Mouse (Mus musculus): ENCODE data around the gene Slc26a9.

Slc26a9 gene

DNA sequence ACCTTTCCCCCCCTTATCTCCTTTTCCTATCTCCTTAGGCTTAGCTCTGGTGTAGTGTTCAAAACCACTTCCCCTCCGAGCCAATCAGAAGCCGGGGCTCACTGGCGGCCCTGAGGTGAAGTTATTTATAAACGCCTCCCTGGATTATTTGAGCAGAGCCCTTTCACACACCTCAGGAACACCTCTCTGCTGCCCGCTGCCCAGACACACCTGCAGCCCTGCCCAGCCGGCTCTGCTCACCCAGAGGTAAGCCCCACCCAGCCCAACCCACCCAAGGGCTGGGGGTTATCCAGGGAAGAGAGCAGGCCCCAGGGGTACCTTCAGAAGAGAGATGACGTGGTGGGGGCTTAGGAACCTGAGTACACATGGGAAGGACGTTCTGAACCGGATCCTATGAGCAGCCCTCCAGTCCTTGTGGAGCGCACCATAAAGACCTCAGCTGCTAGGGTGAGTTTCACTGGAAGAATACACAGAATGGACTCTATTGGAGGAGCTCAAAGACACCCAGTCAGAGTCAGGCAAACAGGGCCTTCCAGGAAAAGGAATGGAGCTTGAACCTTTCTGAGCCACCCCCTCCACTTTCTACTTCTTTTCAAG is at the start of gene Slc26a9:
TSS of gene Slc26a9 (plus strand) at position 155 of the 597 bp plus-strand sequence.
- no peak for DNase-seq

DNA sequence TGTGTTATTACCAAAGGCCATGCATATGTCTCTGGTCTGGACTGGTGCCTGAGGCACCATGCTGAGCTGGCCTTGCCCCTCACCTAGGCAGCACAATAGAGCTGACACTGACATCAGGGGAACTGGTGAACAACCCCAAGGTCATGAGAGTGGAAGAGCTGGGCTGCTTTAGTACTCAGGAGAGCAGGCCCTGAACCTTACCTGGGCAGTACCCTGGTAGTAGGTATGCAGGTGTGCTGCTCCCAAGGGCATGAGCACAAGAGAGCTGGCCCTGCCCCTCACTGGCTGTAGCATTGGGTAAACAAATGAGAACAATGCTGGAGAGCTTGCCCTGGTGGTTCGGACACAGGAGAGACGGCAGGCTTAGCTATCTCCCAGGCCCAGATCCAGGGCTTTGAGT is 48.5 kb upstream of the Slc26a9 start:
- no peak for DNase-seq

DNA sequence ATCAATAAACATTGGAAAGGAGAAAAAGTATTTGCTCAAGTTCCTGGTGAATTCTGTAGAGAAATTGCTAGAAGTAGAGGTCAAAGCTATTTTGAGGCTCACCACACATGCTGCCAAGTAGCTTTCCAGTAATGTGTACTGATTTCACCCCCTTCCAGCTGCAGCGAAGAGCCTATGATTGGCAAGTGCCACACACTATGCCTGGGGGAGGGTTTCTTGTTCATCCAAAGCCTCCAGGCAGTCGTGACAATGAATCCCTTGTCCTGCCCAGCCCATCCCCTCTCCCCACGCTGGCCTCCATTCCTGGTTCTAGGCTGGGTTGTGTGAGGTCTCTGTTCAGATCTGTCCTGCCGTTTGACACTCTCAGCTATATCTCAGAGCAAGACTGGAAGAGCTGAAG is 47.5 kb upstream of the Slc26a9 start:
- DNase-seq = no peak

DNA sequence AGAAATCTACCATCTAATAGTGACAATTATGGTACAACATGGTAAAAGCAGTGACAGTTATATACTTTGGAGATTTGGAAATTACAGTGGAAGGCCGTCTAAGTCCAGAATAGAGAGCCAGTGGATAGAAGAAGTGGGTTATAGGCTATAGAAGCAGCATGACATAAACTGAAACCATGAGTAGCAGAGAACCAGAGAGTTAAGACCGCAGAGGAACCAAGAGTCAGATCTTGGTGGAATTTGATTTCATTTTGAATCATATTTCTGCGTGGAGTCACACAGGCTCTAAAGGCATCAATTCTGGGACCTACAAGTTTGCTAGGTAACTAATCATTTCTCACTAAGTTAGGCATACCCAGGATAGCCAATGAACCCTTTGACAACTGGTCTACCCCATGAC is 45.1 kb upstream of the Slc26a9 start:
- DNase-seq = no peak

DNA sequence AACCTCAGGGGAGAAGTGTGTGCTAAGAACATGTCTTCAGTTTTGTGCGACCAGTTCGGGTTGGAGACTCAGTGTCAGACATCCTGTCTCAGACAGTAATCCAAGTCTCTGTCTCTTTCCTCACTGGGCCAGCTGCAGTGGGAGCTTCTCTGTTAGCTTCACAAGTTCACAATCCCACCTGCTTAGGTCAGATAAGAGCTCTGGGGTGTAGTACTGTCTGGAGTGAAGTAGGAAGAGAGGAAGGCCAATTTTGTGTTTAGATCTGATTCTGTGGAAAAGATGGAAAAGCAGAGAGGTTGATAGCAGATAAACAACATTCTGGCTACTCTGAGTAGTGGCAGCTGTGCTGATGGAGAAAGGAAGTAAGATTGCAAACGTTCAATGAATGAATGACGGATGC is 44.2 kb upstream of the Slc26a9 start:
- DNase-seq = no peak

DNA sequence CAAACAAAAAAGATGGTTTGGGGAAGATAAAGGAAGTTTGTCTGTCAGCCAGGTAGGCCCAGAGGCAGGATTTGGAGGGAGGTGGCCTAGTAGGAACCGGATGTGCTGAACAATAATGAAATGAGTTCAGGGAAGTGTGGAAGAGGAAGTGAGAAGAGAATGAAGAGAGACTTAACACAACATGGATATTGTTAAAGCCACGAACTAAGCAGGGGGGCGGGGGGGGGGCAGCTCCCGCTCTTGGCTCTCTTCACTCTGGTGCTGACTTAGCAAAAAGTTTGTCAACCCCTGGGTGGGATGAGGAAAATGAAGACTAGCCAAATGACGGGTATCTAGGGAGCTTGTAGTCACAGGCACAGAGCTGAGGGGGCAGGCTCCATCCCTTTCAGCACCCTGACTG is 43.4 kb upstream of the Slc26a9 start:
- DNase-seq = no peak

DNA sequence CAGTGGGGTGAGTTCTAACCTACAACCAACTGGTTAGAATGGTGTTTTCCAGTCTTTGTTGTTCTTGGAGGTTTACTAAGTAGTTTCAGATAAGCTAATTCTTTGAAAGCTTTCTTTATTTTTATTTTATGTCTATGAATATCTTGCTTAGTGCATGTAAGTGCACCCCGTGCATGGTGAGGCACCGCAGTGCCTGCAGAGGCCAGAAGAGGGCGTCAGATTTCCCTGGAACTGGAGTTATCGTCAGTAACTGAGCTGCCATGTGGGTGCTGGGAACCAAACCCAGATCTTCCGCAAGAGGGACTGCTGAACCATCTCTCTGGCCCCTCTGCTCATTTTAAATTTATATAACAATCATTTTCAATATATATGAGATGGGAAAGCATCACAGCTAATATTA is 42.4 kb upstream of the Slc26a9 start:
- DNase-seq = no peak

DNA sequence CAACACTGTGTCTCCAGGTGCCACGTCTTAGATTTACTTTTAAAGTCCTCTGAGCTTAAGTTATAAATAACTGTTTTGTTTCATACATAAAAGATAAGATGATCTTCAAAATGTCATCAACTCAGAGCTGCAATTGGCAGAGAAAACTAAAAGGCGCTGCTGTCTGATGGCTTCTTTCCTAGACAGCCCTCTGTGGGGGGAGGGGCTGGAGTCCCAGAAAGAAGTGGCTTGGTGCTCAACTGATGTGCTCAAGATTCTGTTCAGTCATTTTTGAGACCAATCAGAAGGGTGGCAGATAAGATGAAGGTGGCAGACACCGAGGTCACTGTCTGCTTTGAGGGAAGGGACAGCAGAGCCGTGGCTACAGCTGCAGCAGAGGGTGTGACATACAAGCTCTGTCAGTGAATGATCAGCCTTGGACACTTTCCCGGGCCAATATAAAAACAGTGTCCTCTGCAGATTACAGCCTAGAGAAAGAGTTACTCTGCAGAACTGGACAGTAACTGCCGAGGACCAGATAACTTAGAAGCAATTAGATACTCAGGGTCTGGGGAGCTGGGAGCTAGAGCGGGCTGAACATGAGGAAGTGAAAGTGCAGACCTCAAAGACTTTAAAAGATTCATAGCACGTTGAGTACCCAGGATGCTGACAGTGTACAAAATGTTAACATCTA is 41.6 kb upstream of the Slc26a9 start:
- no peak for DNase-seq

DNA sequence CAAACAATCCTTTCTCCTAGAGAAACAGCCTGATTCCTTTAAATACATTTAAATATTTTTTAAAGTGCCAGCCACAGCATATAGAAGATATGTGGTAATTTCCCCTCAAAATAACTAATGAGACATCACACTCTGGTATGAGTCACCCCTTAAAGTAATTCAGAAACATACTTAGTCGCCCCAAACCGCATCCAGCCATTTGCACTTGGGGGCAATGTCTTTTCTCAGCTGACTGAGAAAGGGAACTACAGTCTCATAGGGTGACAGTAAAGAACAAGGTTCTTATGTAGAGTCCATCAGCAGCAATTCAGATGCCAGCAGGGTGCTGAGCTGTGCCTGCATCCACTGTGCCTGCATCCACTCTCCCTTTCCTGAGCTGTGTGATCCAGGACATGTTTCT is 40.3 kb upstream of the Slc26a9 start:
- no peak for DNase-seq

DNA sequence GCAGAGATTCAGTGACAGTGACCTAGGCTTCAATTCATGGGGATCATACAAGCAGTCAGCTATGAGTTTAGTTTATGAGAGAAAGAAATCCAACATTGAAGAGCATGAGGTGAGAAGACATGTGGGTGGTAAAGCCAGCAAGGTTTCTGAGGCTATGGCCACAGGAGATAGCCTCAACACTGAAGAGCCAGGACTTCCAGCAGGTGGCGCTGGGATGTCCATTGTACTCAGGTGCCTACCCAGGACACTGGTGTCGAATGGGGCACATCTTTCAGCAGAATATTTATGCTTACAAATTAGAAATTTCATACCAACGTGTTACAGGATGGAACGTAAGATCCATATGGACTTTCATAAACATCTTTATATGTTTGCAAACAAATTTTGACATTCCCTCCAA is 35.5 kb upstream of the Slc26a9 start:
- peak; percentile 79 to 82 for DNase-seq

DNA sequence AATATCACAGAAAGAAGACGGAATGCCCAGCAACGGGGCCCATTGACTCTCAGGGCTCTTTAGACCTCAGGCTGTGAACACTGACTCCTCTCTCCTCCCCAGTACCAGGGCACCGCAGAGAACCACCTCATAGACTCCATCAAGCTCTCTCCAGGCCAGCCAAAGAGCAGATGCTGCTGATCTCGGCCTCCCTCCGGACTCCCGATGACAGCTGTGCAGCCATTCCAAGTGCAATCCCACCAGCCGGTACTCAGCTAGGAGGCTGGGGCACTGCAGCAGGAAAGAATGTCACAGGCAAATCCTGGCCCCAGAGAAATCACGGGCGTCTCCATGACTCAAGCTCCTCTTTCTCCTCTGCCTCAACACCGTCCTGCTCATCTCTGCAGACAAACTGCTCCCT is 32.3 kb upstream of the Slc26a9 start:
- DNase-seq = no peak

DNA sequence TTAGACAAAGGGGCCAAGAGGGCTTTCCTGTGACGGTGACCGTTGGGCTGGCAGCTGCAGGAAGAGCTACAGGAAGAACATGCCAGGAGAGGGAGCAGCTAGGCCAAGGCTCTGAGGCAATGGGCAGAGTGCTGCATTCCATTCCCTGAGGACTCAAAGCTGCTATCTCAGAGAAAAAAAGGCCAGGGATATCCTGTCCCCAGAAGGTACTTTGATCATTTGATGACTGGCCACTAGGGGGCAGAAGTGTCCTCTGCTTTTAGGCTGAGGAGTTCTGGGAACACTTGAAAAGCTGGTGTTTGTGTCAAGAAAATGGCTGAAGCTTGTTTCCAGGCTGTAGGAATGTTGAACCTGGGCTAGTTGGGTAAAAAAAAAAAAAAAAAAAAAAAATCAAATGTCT is 31.4 kb upstream of the Slc26a9 start:
- peak; percentile 87 to 91 for DNase-seq

DNA sequence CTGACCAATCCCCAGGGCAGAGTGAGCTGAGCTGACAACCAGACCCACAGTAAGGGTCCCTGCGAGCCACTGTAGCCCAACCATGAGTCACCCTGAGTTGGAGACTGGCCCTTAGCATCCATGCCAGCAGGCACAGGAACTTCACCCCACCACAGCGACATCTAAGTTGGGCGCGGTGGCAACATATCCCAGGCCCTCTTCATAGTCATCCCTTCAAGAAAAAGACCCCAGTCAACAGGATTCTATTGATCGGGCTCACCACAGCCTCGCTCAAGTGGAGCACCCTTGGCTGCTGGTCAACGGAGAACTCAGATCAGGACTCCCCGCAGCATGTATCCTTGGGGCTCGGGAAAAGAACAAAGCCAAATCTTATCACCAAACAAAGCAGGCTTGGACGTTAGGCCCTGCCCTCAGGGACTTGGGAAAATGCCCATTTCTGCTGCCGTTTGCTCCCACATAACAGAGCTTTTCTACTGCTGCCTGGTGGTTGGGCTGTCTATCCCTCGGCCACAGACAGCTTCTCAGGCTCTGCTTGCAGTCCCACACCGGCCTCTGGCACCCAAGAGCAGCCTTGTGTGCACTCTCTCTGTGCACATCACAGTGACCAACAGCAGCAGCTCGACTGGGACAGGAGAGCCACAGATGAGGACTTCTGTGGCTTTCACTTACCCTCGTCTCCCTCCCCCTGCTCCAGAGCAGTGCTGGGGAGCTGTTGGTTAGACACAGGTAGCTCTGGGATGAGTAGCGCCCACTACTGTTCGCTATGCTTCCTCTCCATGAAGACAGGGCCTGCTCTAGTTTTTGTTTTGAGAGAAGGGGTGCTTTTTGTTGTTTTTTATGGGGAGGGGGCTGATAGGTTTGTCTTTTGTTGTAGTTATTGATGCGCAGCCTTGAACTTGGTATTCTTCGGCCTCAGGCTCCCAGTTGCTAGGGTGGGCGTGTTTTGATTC is 29.2 kb upstream of the Slc26a9 start:
- no peak for DNase-seq

DNA sequence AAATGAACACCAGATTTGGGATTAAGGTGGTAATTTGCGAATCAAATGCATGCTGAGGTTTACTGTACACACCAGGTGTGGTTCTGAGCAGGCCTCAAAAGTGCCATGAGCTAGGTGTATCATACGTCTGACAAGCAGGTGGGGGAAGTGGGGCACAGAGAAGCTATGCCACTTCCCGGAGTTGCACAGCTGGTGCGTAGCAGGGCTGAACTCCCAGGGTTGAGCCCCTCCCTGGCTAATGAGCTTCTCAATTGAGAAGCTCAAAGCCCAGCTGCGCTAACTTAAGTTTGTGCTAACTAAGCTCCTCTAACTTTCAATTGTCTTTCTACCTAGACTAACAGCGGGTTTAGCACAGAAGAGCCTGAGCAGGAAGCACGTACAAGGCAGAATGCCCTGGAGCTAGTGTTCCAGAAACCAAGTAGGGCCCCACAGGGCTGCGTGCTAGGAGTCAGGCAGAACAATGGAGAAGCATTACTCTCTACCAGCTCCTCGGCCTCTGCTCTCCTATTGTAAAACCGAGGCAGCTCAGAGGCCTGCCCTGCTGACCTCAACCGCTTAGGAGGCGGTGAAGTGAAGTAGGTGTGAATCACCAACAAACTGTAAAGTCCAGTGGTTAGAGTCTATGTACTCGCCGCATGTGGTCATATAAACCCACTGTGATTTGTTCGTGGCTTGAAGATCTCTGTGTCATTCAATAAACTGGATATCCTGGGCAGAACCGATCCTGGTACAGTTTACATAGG is 24.7 kb upstream of the Slc26a9 start:
- no peak for DNase-seq

DNA sequence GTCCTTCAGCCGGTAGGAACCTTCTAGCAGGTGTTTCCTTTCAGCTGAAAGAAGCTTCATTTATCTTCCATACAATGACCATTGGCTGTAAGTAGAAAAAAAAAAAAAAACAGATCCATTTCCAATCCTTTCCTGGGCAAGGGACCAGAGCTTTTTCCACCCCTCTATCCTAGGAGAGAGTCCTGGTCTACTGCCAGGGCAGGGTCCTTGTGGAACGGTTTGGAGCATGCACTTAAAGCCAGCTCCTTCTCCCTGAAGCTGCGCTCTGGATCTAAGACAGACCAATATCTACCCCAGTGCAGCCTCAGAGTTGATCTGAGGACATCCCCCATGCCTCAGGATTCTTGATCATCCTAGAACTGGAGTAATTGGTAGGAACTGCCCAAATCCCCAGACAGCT is 21.8 kb upstream of the Slc26a9 start:
- no peak for DNase-seq

DNA sequence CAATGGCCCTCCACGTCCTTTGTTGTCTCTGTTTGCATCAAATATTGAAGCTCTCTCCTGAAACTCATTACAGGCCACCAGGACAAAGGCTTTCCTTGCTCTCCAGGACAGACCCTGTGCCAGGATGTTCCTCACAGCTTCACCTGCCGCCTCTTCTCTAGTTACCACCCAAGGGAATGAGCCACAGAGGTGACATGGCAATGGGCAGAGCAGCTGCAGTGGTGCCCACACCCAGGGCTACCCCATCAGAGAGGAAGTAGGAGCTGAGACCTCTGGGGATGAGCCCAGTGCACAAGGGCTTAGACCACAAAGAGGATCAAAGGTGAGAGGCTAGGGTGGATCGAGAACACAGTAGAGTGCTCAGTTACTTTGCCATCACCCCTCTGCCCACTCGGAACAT is 20.3 kb upstream of the Slc26a9 start:
- DNase-seq = no peak

DNA sequence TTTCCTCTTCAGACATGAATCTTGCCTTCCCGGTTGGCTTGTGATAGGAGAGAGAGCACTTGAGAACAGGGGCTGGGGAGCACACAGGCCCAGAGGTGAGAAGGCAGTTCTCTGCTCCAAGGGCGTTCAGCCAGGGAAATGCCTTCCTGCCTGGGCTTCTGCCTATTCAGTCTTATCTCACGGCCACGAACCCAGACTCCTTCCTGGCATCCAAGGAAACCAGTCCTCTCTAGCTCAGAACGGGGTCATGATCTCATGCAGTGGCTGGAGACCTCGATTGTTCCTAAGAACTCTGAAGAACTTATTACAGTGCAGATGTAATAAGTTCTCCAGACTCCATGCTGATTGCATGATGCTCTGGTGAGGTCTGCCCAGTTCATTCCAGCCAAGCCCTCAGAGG is 17.2 kb upstream of the Slc26a9 start:
- no peak for DNase-seq

DNA sequence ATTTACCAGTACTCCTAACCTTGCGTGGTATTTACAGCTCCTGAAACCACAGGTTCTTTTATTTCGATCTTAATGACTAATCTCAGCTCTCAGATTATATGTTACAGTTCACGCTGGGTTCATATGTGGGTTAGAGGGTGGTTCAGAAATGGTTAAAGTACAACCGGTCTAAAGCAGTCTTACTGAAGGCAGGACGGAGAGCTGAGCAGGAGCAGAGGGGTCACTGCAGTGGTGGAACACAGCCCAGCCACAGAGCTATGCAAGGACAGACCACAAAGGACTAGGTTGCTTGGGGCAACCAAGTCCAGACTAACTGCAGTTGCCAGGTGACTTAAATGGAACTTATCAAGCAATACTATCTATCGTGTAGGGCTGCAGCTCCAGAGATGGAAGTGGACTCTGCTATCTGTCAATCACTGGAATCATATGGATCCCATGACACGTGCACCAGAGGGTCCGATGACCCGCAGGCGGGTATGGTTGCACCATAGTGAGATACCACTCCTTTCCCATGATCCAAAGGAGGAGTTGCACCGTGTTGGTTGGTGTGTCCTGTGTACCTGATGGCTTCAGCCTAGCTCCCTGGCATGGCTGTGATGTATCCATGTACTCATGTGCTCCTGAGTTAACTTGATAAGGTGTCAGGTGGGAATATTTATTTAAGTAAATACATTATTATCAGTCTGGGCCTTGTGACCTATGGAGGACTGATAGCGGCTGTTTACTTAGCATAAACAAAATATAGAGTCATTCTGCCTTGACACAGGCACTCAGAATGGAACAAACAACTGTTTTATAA is 13.0 kb upstream of the Slc26a9 start:
- DNase-seq = peak in 1 of 2 experiments; percentile 48

DNA sequence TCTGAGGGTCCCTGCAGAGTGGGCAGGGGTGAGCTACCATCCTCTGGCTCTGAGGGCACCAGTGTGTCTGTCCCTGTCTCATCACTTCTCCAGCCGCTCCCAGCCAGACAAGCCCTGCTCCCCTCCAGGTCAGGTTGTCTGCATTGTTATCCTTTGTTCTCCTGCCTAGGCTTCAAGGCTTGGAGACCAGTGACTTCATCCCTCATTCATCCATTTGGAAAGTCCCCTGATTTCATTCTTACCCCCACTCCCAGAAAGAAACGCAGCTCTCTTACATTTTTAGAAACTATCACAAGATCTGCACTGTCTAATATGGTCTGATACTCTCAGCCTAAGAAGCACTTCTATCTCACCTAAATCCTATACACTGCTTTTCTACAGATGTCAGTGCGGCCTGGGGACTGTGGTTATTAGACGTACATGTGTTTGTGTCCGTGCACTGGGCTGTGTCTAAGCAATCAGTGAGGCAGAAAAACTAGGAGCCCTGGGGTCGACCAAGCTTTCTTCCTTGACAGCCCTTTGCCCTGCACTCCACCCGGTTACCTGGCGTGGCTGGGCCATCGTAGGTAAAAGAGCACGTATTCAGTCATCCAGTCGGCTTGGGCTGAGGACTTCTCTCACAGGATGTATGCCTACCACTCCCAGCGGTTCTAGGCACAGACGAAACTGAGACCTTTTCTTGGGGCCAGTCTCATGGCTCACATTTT is 10.2 kb upstream of the Slc26a9 start:
- peak; percentile 34 to 59 for DNase-seq

DNA sequence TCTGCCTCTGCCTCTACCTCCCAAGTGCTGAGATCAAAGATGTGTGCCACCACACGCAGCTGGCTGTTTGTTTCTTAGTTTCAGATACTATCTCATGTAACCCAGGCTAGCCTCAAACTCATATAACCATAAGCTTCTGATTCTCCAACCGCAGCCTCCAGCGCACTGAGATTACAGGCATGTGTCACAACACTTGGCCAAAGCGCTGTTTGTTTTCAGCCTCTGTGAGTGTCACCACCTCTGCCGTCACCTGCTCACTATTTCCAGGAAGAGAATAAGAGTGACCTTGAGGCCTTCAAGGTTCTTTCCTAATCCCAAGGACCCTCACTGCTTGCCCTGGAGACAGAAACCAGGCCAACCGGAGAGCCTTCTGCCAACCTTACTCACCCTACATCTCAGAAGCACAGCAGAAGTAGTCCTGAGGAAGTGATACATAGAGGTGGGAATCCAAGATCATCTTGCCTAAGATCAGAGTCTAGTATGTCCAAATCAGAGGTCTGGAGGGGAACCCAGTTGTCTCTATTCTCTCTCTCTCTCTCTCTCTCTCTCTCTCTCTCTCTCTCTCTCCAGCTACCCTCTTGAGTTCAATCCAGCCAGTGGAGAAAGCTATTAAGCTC is 9.1 kb upstream of the Slc26a9 start:
- no peak for DNase-seq

DNA sequence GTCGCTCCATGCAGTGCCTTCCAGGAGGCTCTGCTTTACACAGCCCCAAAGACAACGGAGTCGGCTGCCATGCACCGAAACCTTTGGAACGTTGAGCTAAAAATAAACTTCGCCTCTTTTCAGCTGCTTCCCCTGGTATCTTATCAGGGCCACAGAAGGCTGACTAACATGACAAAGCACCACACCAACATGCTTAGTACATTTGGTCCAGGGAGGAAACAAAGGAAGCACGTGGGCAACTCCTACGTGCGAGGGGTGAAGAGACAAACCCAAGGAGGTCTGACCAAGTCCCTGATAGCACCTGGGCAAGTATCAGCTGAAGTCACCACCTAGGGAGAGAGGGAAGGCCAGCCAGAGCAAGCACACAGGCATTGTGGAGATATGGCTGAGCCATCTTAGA is 7.3 kb upstream of the Slc26a9 start:
- no peak for DNase-seq
